In genomic region chr11:6900357-6900756, GRCm38 (mm10) we compare ENCODE assay signal across 15 mouse cellular contexts.
A peak's percentile ranks its signal among the peaks of the same experiment; 100 is the strongest.
DNase-seq lines count a peak whose midpoint lies in the region; ATAC-seq lines count a peak whose summit lies in the region.
"Had no signal": no experiment of that assay in that cellular context is flagged by ENCODE, and none has a peak within 500 bp of the region (broad histone marks: within the 10 kb centered on the region; RNA-seq: fewer than 3 reads in every experiment).

No protein-coding gene starts in this region.

- H3K27me3 ChIP-seq in hindbrain, embryonic 13.5 days: no peaks in the 10 kb centered on the region
- H3K27me3 ChIP-seq in hindbrain, embryonic 11.5 days (ENCODE audit: control insufficient read depth, insufficient read depth, low read length): no peaks in the 10 kb centered on the region
- H3K27me3 ChIP-seq in hindbrain, embryonic 14.5 days (ENCODE audit: control insufficient read depth, insufficient read depth, low read length): no peaks in the 10 kb centered on the region
- H3K27me3 ChIP-seq in midbrain, embryonic 14.5 days (ENCODE audit: control insufficient read depth, insufficient read depth, low read length): no peaks in the 10 kb centered on the region
- H3K27me3 ChIP-seq: embryonic facial prominence, embryonic 13.5 days; liver, embryonic 13.5 days; Patski had no signal

- no peak for DNase-seq in hindbrain, embryonic 11.5 days (ENCODE audit: low spot score)
- DNase-seq in R1 (ENCODE audit: low read depth, low spot score): peak; percentile 74
- no peak for DNase-seq in hindbrain, embryonic 14.5 days (ENCODE audit: low spot score)
- DNase-seq in midbrain, embryonic 14.5 days: peak; percentile 71
- no peak for DNase-seq in frontal cortex, postnatal 10 days (ENCODE audit: low spot score in 2 of 2)
- no peak for DNase-seq in left cerebral cortex, postnatal 10 days (ENCODE audit: extremely low spot score in 1 of 2, low spot score in 2 of 2)
- no peak for DNase-seq in cerebellum, adult 9-10 months
- DNase-seq: adrenal gland, adult 2 months; heart, postnatal 14 days; kidney, adult 18-20 months; liver, embryonic 13.5 days; thymus, postnatal 14 days had no signal

- peak overlapping the region; percentile 67 for H3K27ac ChIP-seq in hindbrain, embryonic 13.5 days
- H3K27ac ChIP-seq in hindbrain, embryonic 11.5 days (ENCODE audit: low read depth, low read length): no peak overlapping the region
- peak overlapping the region; percentile 56 for H3K27ac ChIP-seq in hindbrain, embryonic 14.5 days
- H3K27ac ChIP-seq in midbrain, embryonic 14.5 days (replicated peaks; ENCODE audit: low read depth, low read length): peak overlapping the region; percentile 66; the same call in 1 of the 2 replicates
- H3K27ac ChIP-seq: embryonic facial prominence, embryonic 13.5 days; liver, embryonic 13.5 days had no signal

- no peak for ATAC-seq in hindbrain, embryonic 13.5 days (ENCODE audit: low FRiP score)
- ATAC-seq in hindbrain, embryonic 11.5 days (ENCODE audit: low FRiP score): no peak
- peak; percentile 59; the same call in 1 of the 2 replicates for ATAC-seq in hindbrain, embryonic 14.5 days (ENCODE audit: low FRiP score)
- ATAC-seq in midbrain, embryonic 14.5 days (ENCODE audit: low FRiP score, low TSS enrichment): no peak; the same call in 1 of the 2 replicates
- ATAC-seq: Patski had no signal

- no peak overlapping the region for H3K9ac ChIP-seq in hindbrain, embryonic 13.5 days
- H3K9ac ChIP-seq in hindbrain, embryonic 11.5 days (ENCODE audit: low read depth, low read length): no peak overlapping the region
- H3K9ac ChIP-seq in hindbrain, embryonic 14.5 days: no peak overlapping the region
- no peak overlapping the region; the same call in 1 of the 2 replicates for H3K9ac ChIP-seq in midbrain, embryonic 14.5 days (replicated peaks; ENCODE audit: low read length)
- H3K9ac ChIP-seq: embryonic facial prominence, embryonic 13.5 days; liver, embryonic 13.5 days had no signal

- H3K4me3 ChIP-seq in hindbrain, embryonic 13.5 days: no peak overlapping the region
- H3K4me3 ChIP-seq in hindbrain, embryonic 11.5 days (ENCODE audit: low read depth, low read length): no peak overlapping the region
- no peak overlapping the region for H3K4me3 ChIP-seq in hindbrain, embryonic 14.5 days (replicated peaks; ENCODE audit: low read length)
- H3K4me3 ChIP-seq in midbrain, embryonic 14.5 days (replicated peaks; ENCODE audit: low read depth, low read length): no peak overlapping the region
- H3K4me3 ChIP-seq: embryonic facial prominence, embryonic 13.5 days; liver, embryonic 13.5 days had no signal

- H3K9me3 ChIP-seq in hindbrain, embryonic 13.5 days: no peaks in the 10 kb centered on the region
- no peaks in the 10 kb centered on the region for H3K9me3 ChIP-seq in hindbrain, embryonic 11.5 days (ENCODE audit: control insufficient read depth, low read length)
- no peaks in the 10 kb centered on the region for H3K9me3 ChIP-seq in hindbrain, embryonic 14.5 days (ENCODE audit: control insufficient read depth, low read length)
- H3K9me3 ChIP-seq in midbrain, embryonic 14.5 days (ENCODE audit: control insufficient read depth, low read length): no peaks in the 10 kb centered on the region
- H3K9me3 ChIP-seq: embryonic facial prominence, embryonic 13.5 days; liver, embryonic 13.5 days had no signal

- 37% methylated on average over 12 of the region's 12 CpGs for WGBS in hindbrain, embryonic 13.5 days
- WGBS in hindbrain, embryonic 11.5 days: 44% methylated on average over 12 of the region's 12 CpGs
- WGBS in hindbrain, embryonic 14.5 days: 31% methylated on average over 12 of the region's 12 CpGs
- WGBS in midbrain, embryonic 14.5 days: 8% methylated on average over 12 of the region's 12 CpGs

- peaks cover 18% of the 10 kb centered on the region for H3K4me1 ChIP-seq in hindbrain, embryonic 13.5 days (replicated peaks)
- no peaks in the 10 kb centered on the region for H3K4me1 ChIP-seq in hindbrain, embryonic 11.5 days (replicated peaks; ENCODE audit: control insufficient read depth, insufficient read depth, low read length)
- H3K4me1 ChIP-seq in hindbrain, embryonic 14.5 days (replicated peaks; ENCODE audit: control insufficient read depth, insufficient read depth, low read length): peaks cover 15% of the 10 kb centered on the region
- H3K4me1 ChIP-seq in midbrain, embryonic 14.5 days (ENCODE audit: control insufficient read depth, insufficient read depth, low read length): peaks cover 18% of the 10 kb centered on the region
- H3K4me1 ChIP-seq: liver, embryonic 13.5 days had no signal

- no peaks in the 10 kb centered on the region for H3K36me3 ChIP-seq in hindbrain, embryonic 13.5 days
- H3K36me3 ChIP-seq in hindbrain, embryonic 11.5 days (ENCODE audit: control insufficient read depth, insufficient read depth, low read length): no peaks in the 10 kb centered on the region
- no peaks in the 10 kb centered on the region for H3K36me3 ChIP-seq in hindbrain, embryonic 14.5 days (replicated peaks; ENCODE audit: control insufficient read depth, insufficient read depth)
- H3K36me3 ChIP-seq in midbrain, embryonic 14.5 days (ENCODE audit: control insufficient read depth, insufficient read depth, low read length): no peaks in the 10 kb centered on the region
- H3K36me3 ChIP-seq: embryonic facial prominence, embryonic 13.5 days; liver, embryonic 13.5 days had no signal

- intact Hi-C loops in left cerebral cortex, postnatal 10 days (cut with DNase I): no loop called here

- H3K4me2 ChIP-seq in hindbrain, embryonic 13.5 days: peak overlapping the region; percentile 8; the same call in 1 of the 2 replicates
- no peak overlapping the region for H3K4me2 ChIP-seq in hindbrain, embryonic 11.5 days (replicated peaks; ENCODE audit: low read depth, low read length)
- H3K4me2 ChIP-seq in hindbrain, embryonic 14.5 days (replicated peaks): peak overlapping the region; percentile 10; the same call in 1 of the 2 replicates
- H3K4me2 ChIP-seq in midbrain, embryonic 14.5 days (ENCODE audit: low read length): peak overlapping the region; percentile 23; the same call in 1 of the 2 replicates
- H3K4me2 ChIP-seq: embryonic facial prominence, embryonic 13.5 days; liver, embryonic 13.5 days had no signal

Comparison
In these comparisons a context has a peak if more than half of its experiments do, and no peak if none do; other contexts are left out.
1. DNase-seq: peak in R1 (single experiment) and midbrain, embryonic 14.5 days (single experiment); none in hindbrain, embryonic 11.5 days (single experiment), hindbrain, embryonic 14.5 days (single experiment), frontal cortex, postnatal 10 days (0 of 2), left cerebral cortex, postnatal 10 days (0 of 2) and cerebellum, adult 9-10 months (single experiment).